Mouse (Mus musculus) limb, embryonic 15.5 days (tissue): ENCODE measurements around the gene Nfyc. TPM values are rescaled to one million over a fixed set of nuclear protein-coding genes. Genes with fewer than 3 reads are reported as not detected.

ENCODE experiments used
- ATAC-seq: fragments of 200-750 bp; cut with Nextera tagmentation; 2 replicates; pipeline ENCODE4 v1.8.0; 2017; ENCODE audit warnings: low read depth, moderate TSS enrichment; ENCODE audit not compliant: insufficient number of reproducible peaks, low FRiP score, low TSS enrichment
- H3K27ac ChIP-seq: fragments of 300-500 bp; sonication (generic); 2 replicates; pipeline ENCODE4 v1.5.1; 2015; ENCODE audit warnings: moderate library complexity, mild to moderate bottlenecking, inconsistent platforms
- H3K27me3 ChIP-seq: fragments of 300-500 bp; sonication (generic); 2 replicates; pipeline ENCODE4 v1.6.1; 2015; ENCODE audit warnings: inconsistent platforms
- H3K36me3 ChIP-seq: fragments of 300-500 bp; sonication (generic); 2 replicates; pipeline ENCODE4 v1.6.1; 2015; ENCODE audit warnings: inconsistent platforms
- H3K4me1 ChIP-seq: fragments of 300-500 bp; sonication (generic); 2 replicates; pipeline ENCODE4 v1.6.1; 2015; ENCODE audit warnings: inconsistent platforms
- H3K4me2 ChIP-seq: fragments of 300-500 bp; sonication (generic); 2 replicates; pipeline ENCODE4 v1.6.1; 2015; ENCODE audit warnings: mild to moderate bottlenecking, inconsistent platforms
- H3K4me3 ChIP-seq: fragments of 300-500 bp; sonication (generic); 2 replicates; pipeline ENCODE4 v1.5.1; 2015; ENCODE audit warnings: mild to moderate bottlenecking, inconsistent platforms
- H3K9ac ChIP-seq: fragments of 300-500 bp; sonication (generic); 2 replicates; pipeline ENCODE4 v1.6.1; 2015; ENCODE audit warnings: inconsistent platforms
- H3K9me3 ChIP-seq: fragments of 300-500 bp; sonication (generic); 2 replicates; pipeline ENCODE4 v1.6.1; 2016; ENCODE audit warnings: inconsistent platforms
- WGBS: fragments of 180-500 bp; shearing (Covaris S2); methylation state at CpG from one replicate; pipeline ENCODE4 v1.1.7; 2015; 5-methylcytosine and 5-hydroxymethylcytosine counted together
- polyA plus RNA-seq: library from polyadenylated mRNA; unstranded; fragments of >200 nt; fragmentation: Nextera tagmentation; extraction: Ambion mirVana; gene quantifications from 2 replicates; pipeline ENCODE4 v1.2.1, GENCODE M21; 2015

Nfyc gene
- polyA plus RNA-seq, 1 experiment from 2014 or later, result 92.8 TPM

- H3K9ac ChIP-seq, result 0 out of 2 replicates have a peak within 1 kb of the TSS, but pooled peaks have one; percentile 31
- peaks cover 55% of the 10 kb centered on the region for H3K27me3 ChIP-seq
- H3K4me1 ChIP-seq, result peaks cover 11% of the 10 kb centered on the region; the same call in 1 of the 2 replicates
- no peaks in the 10 kb centered on the region for H3K9me3 ChIP-seq
- no peaks in the 10 kb centered on the region for H3K36me3 ChIP-seq
- peak within 1 kb of the TSS; percentile 80 for H3K4me2 ChIP-seq
- no peak within 1 kb of the TSS for H3K27ac ChIP-seq
- WGBS, result 2% methylated on average over 62 of the region's 68 CpGs
- ATAC-seq, result 0 out of 2 replicates have a peak, but pooled peaks have one; percentile 44
- peak within 1 kb of the TSS; percentile 52 for H3K4me3 ChIP-seq
Measured at GRCm38 (mm10) chr4:120854588-120855319, 23.4 kb upstream of the Nfyc start, which contains the start of gene Rims3. TSS of gene Rims3 (plus strand) at chr4:120854816.

DNA sequence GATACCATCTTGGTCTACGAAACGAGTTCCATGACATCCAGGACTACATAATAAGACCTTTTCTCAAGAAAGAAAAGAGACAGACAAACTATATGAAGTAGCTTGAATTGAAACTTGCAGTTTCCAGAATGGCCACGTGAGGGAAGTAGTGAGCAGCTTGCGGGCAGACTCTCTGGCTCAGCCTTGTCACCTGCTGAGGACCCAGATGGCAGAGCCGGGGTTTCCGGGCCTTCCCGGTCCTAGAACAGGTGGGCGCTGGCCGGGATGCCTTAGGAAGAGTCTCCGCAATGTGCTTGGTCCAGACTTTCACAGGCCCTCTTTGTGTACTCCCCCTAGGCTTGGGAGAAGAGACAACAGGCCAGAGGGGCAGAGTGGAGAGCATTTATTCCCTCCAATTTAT lies 19.6 kb upstream of the Nfyc start:
- Histone ChIP-seq H3K4me3 (no peak overlapping the region), H3K9ac (no peak overlapping the region), H3K27ac (no peak overlapping the region), H3K36me3 (no peaks in the 10 kb centered on the region), H3K27me3 (peaks cover 39% of the 10 kb centered on the region), H3K4me2 (no peak overlapping the region), H3K4me1 (peaks cover 11% of the 10 kb centered on the region; the same call in 1 of the 2 replicates), H3K9me3 (no peaks in the 10 kb centered on the region)
- 3% methylated on average over 10 of the region's 10 CpGs for WGBS
- ATAC-seq, result no peak

- no peaks in the 10 kb centered on the region for H3K9me3 ChIP-seq
- H3K4me2 ChIP-seq, result no peak overlapping the region
- no peaks in the 10 kb centered on the region for H3K36me3 ChIP-seq
- no peak overlapping the region for H3K4me3 ChIP-seq
- H3K4me1 ChIP-seq, result peaks cover under 1% of the 10 kb centered on the region; the same call in 1 of the 2 replicates
- peaks cover 26% of the 10 kb centered on the region for H3K27me3 ChIP-seq
- 62% methylated on average over 11 of the region's 11 CpGs for WGBS
- no peak overlapping the region for H3K9ac ChIP-seq
- ATAC-seq, result no peak
- H3K27ac ChIP-seq, result no peak overlapping the region
Measured at GRCm38 (mm10) chr4:120849451-120849850, 18.1 kb upstream of the Nfyc start.

GRCm38 (mm10) chr4:120848909-120849308 lies 17.5 kb upstream of the Nfyc start:
- Histone ChIP-seq H3K4me1 (no peaks in the 10 kb centered on the region), H3K9me3 (no peaks in the 10 kb centered on the region), H3K36me3 (no peaks in the 10 kb centered on the region)

GRCm38 (mm10) chr4:120845098-120845497 lies 13.7 kb upstream of the Nfyc start:
- WGBS, result 63% methylated on average over 4 of the region's 4 CpGs

More at GRCm38 (mm10) chr4:120848909-120849308, 17.5 kb upstream of the Nfyc start:
- WGBS, result 67% methylated on average over 6 of the region's 6 CpGs
- Histone ChIP-seq H3K4me3 (no peak overlapping the region), H3K4me2 (no peak overlapping the region), H3K27me3 (peaks cover 23% of the 10 kb centered on the region; the same call in 1 of the 2 replicates), H3K9ac (no peak overlapping the region), H3K27ac (no peak overlapping the region)
- no peak for ATAC-seq

GRCm38 (mm10) chr4:120844423-120845082 lies 13.2 kb upstream of the Nfyc start:
- Histone ChIP-seq H3K4me2 (no peak overlapping the region), H3K36me3 (no peaks in the 10 kb centered on the region), H3K4me1 (no peaks in the 10 kb centered on the region), H3K4me3 (no peak overlapping the region), H3K27ac (no peak overlapping the region), H3K9me3 (no peaks in the 10 kb centered on the region), H3K9ac (no peak overlapping the region), H3K27me3 (0 out of 2 replicates have a peak, but pooled peaks cover 3% of the 10 kb centered on the region)
- ATAC-seq, result no peak
- WGBS, result 29% methylated on average over 7 of the region's 7 CpGs

More at GRCm38 (mm10) chr4:120845098-120845497, 13.7 kb upstream of the Nfyc start:
- Histone ChIP-seq H3K27ac (no peak overlapping the region), H3K4me1 (no peaks in the 10 kb centered on the region), H3K36me3 (no peaks in the 10 kb centered on the region), H3K9me3 (no peaks in the 10 kb centered on the region), H3K27me3 (0 out of 2 replicates have a peak, but pooled peaks cover 3% of the 10 kb centered on the region), H3K9ac (no peak overlapping the region), H3K4me3 (no peak overlapping the region), H3K4me2 (no peak overlapping the region)
- ATAC-seq, result no peak

DNA sequence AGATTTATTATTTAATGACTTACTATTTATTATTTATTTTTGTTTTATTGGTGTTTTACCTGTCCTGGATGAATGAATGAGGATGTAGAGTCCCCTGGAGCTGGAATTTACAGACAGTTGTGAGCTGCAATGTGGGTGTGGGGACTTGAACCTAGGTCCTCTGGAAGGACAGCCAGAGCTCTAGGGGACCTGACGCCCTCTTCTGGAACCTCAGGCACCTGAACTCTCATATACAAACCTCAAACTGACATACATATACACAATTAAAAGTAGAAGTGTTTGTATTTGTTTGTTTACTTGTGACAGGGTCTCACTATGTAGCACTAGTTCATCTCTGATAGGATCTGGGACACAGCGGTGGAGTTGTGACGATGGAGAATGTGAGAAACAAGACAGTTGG lies 10.0 kb upstream of the Nfyc start:
- H3K9me3 ChIP-seq, result no peaks in the 10 kb centered on the region
- H3K27ac ChIP-seq, result no peak overlapping the region
- WGBS, result 85% methylated on average over 3 of the region's 3 CpGs
- no peak overlapping the region for H3K4me2 ChIP-seq
- H3K9ac ChIP-seq, result no peak overlapping the region
- 0 out of 2 replicates have a peak, but pooled peaks cover 3% of the 10 kb centered on the region for H3K27me3 ChIP-seq
- H3K4me1 ChIP-seq, result no peaks in the 10 kb centered on the region
- no peak for ATAC-seq
- no peaks in the 10 kb centered on the region for H3K36me3 ChIP-seq
- no peak overlapping the region for H3K4me3 ChIP-seq

GRCm38 (mm10) chr4:120830767-120831166 lies 605 bp downstream of the Nfyc start:
- no peak overlapping the region for H3K27ac ChIP-seq
- no peak for ATAC-seq
- WGBS, result 62% methylated on average over 5 of the region's 5 CpGs
- no peaks in the 10 kb centered on the region for H3K9me3 ChIP-seq
- no peak overlapping the region for H3K4me2 ChIP-seq
- H3K4me1 ChIP-seq, result no peaks in the 10 kb centered on the region
- H3K27me3 ChIP-seq, result no peaks in the 10 kb centered on the region
- H3K36me3 ChIP-seq, result no peaks in the 10 kb centered on the region
- no peak overlapping the region for H3K4me3 ChIP-seq
- H3K9ac ChIP-seq, result no peak overlapping the region

DNA sequence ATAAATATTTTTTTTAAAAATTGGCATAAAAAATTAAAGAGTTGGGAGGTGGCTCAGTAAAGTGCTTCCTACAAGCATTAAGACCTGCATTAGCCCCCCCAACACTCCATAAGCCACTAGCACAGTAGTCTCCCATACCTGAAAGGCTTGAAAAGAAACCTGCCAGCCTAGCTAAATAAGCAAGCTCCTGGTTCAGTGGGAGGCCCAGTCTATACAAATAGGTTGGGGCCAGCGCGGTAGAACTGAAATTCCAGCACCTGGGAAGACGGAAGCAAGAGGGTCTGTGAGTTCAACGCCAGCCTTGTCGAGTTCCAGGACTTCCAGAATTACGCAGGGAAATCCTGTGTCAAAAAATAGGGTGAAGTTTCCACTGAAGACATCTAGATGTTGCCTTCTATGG lies 5.0 kb downstream of the Nfyc start:
- Histone ChIP-seq H3K4me3 (peak overlapping the region; percentile 73; the same call in 1 of the 2 replicates), H3K4me1 (peaks cover 16% of the 10 kb centered on the region), H3K9ac (no peak overlapping the region), H3K9me3 (no peaks in the 10 kb centered on the region), H3K36me3 (no peaks in the 10 kb centered on the region), H3K27ac (peak overlapping the region; percentile 100; the same call in 1 of the 2 replicates), H3K27me3 (no peaks in the 10 kb centered on the region), H3K4me2 (0 out of 2 replicates have a peak overlapping the region, but pooled peaks have one; percentile 44)
- 88% methylated on average over 6 of the region's 6 CpGs for WGBS
- ATAC-seq, result no peak

- Histone ChIP-seq H3K27me3 (no peaks in the 10 kb centered on the region), H3K4me1 (peaks cover 16% of the 10 kb centered on the region), H3K9me3 (no peaks in the 10 kb centered on the region), H3K9ac (peak overlapping the region; percentile 99), H3K36me3 (no peaks in the 10 kb centered on the region), H3K4me2 (peak overlapping the region; percentile 61), H3K27ac (peak overlapping the region; percentile 100), H3K4me3 (peak overlapping the region; percentile 73)
- peak; percentile 96 for ATAC-seq
- 1% methylated on average over 33 of the region's 55 CpGs for WGBS
Measured at GRCm38 (mm10) chr4:120825577-120826326, 5.6 kb downstream of the Nfyc start.

GRCm38 (mm10) chr4:120825100-120825553 lies 6.2 kb downstream of the Nfyc start:
- Histone ChIP-seq H3K27ac (peak overlapping the region; percentile 100), H3K9ac (peak overlapping the region; percentile 99), H3K27me3 (no peaks in the 10 kb centered on the region), H3K9me3 (no peaks in the 10 kb centered on the region), H3K4me2 (peak overlapping the region; percentile 61), H3K4me1 (peaks cover 16% of the 10 kb centered on the region), H3K36me3 (no peaks in the 10 kb centered on the region), H3K4me3 (peak overlapping the region; percentile 73)
- WGBS, result under 1% methylated on average over 50 of the region's 53 CpGs
- peak; percentile 90 for ATAC-seq
